Mouse (Mus musculus) kidney, embryonic 16.5 days (tissue): ENCODE measurements around the gene Dscaml1. TPM values are rescaled to one million over a fixed set of nuclear protein-coding genes. Genes with fewer than 3 reads are reported as not detected.

Experiments used
- ATAC-seq: fragments of 200-750 bp; cut with Nextera tagmentation; 2 replicates; pipeline ENCODE4 v1.8.0; 2017; ENCODE audit warnings: moderate TSS enrichment; ENCODE audit not compliant: low FRiP score, low TSS enrichment
- H3K27ac ChIP-seq: fragments of 300-500 bp; sonication (generic); 2 replicates; pipeline ENCODE4 v1.5.1; 2014; ENCODE audit warnings: low read length
- H3K27me3 ChIP-seq: fragments of 300-500 bp; sonication (generic); 2 replicates; pipeline ENCODE4 v1.6.1; 2014; ENCODE audit warnings: low read length, control low read depth, mixed read lengths; ENCODE audit not compliant: insufficient read depth
- H3K36me3 ChIP-seq: fragments of 300-500 bp; sonication (generic); 2 replicates; pipeline ENCODE4 v1.6.1; 2014; ENCODE audit warnings: low read length, control low read depth, mixed read lengths; ENCODE audit not compliant: insufficient read depth
- H3K4me1 ChIP-seq: fragments of 300-500 bp; sonication (generic); 2 replicates; pipeline ENCODE4 v1.6.1; 2014; ENCODE audit warnings: low read length, control low read depth, mixed read lengths; ENCODE audit not compliant: insufficient read depth
- H3K4me2 ChIP-seq: fragments of 300-500 bp; sonication (generic); replicated peaks from 2 replicates; pipeline ENCODE4 v1.6.1; 2014; ENCODE audit warnings: low read depth, low read length
- H3K4me3 ChIP-seq: fragments of 300-500 bp; sonication (generic); 2 replicates; pipeline ENCODE4 v1.5.1; 2014; ENCODE audit warnings: mild to moderate bottlenecking, low read length
- H3K9ac ChIP-seq: fragments of 300-500 bp; sonication (generic); replicated peaks from 2 replicates; pipeline ENCODE4 v1.6.1; 2014; ENCODE audit warnings: low read length
- H3K9me3 ChIP-seq: fragments of 300-500 bp; sonication (generic); 2 replicates; pipeline ENCODE4 v1.6.1; 2016; ENCODE audit warnings: low read length, control low read depth
- WGBS: fragments of 180-500 bp; shearing (Covaris S2); extraction: QIAGEN DNeasy Blood & Tissue Kit; methylation state at CpG from one replicate; pipeline ENCODE4 v1.1.7; 2014; 5-methylcytosine and 5-hydroxymethylcytosine counted together
- polyA plus RNA-seq: library from polyadenylated mRNA; unstranded; fragments of >200 nt; fragmentation: Nextera tagmentation; extraction: Ambion mirVana; gene quantifications from 2 replicates; pipeline ENCODE4 v1.2.1, GENCODE M21; 2015

Dscaml1 gene
- polyA plus RNA-seq, 1 experiment from 2014 or later, result 0.37 TPM

DNA sequence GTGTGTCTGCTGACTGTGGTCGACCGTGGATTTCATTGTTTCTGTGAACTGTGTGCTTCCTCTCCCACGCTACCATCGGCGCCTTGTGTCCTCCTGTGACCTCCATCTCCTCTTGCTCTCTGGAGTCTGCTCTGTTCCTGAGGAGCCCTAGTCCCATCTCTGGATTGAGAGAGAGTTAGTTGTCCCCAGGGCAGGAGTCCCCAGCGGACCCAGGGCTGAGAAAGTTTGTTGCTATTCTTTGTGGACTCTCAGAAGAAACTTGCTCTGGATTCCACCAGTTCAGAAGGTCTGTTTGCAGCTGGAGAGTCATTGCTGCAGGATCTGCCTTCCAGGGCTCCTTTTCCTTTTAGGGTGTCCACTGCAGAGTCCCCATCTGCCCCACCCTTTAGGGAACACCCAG lies 31.2 kb upstream of the Dscaml1 start:
- H3K27me3 ChIP-seq, result no peaks in the 10 kb centered on the region
- no peaks in the 10 kb centered on the region; the same call in 1 of the 2 replicates for H3K4me1 ChIP-seq
- ATAC-seq, result no peak
- 80% methylated on average over 6 of the region's 6 CpGs for WGBS
- H3K4me3 ChIP-seq, result no peak overlapping the region
- no peak overlapping the region for H3K9ac ChIP-seq
- H3K27ac ChIP-seq, result no peak overlapping the region
- H3K9me3 ChIP-seq, result no peaks in the 10 kb centered on the region
- peaks cover 14% of the 10 kb centered on the region; the same call in 1 of the 2 replicates for H3K36me3 ChIP-seq
- H3K4me2 ChIP-seq, result no peak overlapping the region

DNA sequence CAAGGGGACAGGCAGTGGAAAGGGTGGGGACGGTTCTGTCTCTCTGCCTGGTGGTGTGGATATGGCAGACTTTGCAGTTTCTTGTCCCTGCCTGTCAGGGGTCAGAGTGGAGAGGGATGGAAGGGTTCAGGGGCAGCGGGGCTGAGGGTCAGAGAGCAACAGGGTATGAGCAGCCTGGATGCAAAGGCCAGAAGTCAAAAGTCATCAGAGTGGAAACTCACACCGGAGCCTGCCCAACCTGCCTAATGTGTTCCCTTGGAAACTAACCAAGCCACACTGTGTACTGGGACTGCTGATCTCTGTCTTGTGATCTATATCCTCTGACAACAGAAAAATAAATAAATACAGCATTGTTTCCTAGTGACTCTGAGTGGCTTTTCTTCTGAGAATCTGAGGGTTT lies 30.6 kb upstream of the Dscaml1 start:
- Histone ChIP-seq H3K4me3 (no peak overlapping the region), H3K9ac (no peak overlapping the region), H3K4me1 (no peaks in the 10 kb centered on the region; the same call in 1 of the 2 replicates), H3K4me2 (no peak overlapping the region), H3K27me3 (no peaks in the 10 kb centered on the region), H3K27ac (no peak overlapping the region), H3K9me3 (no peaks in the 10 kb centered on the region), H3K36me3 (peaks cover 14% of the 10 kb centered on the region; the same call in 1 of the 2 replicates)
- WGBS, result 34% methylated on average over 3 of the region's 3 CpGs
- no peak for ATAC-seq

DNA sequence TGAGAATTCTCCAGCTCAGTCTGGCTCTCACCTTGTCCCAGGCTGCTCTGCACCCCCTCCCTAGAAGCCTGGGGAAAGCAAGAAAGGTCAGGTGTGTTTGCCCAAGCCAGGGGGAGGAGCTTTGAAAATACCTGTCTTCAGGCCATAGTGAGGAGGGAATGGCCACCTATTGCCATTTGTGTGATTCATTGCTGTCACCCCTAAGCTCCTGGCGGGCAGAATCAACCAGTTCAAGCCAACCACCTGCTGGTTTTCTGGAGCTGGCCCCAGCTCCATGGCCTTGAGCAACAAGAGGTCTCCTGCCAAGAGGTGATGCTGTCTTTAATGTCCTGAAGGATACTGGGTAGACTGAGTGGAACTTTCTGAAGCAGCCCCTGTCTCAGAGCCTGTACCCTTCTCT lies 28.1 kb upstream of the Dscaml1 start:
- H3K4me3 ChIP-seq, result no peak overlapping the region
- H3K9ac ChIP-seq, result no peak overlapping the region
- H3K27ac ChIP-seq, result no peak overlapping the region
- peaks cover 9% of the 10 kb centered on the region; the same call in 1 of the 2 replicates for H3K36me3 ChIP-seq
- WGBS, result 36% methylated on average over 1 of the region's 1 CpGs
- H3K9me3 ChIP-seq, result no peaks in the 10 kb centered on the region
- H3K4me1 ChIP-seq, result no peaks in the 10 kb centered on the region; the same call in 1 of the 2 replicates
- H3K4me2 ChIP-seq, result no peak overlapping the region
- no peaks in the 10 kb centered on the region for H3K27me3 ChIP-seq
- peak; percentile 8; the same call in 1 of the 2 replicates for ATAC-seq

DNA sequence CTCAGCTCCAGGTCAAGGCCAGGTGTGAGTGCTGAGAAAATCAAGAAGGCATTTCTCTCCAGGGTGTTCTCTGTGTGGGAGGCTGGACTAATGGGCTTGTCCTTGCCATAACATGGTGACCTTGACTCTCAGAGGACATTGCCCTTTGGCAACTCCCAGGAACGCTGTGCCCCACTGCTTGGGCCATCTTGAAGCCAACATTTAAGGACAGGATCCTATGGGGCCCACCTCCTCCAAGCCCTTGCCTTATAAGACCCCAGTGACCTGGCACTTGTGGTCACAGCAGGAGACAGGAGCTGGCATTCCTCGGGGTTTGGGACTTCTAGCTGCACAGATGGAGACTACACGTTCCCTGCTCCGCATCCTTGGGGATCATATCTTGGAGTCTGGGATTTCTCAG lies 27.0 kb upstream of the Dscaml1 start, which contains the start of gene Fxyd2:
Fxyd2 (plus strand) TSS at position 236 of the 400 bp plus-strand sequence.
- ATAC-seq, result no peak
- Histone ChIP-seq H3K27me3 (no peaks in the 10 kb centered on the region), H3K27ac (no peak within 1 kb of the TSS), H3K4me1 (no peaks in the 10 kb centered on the region; the same call in 1 of the 2 replicates), H3K36me3 (0 out of 2 replicates have a peak, but pooled peaks cover 3% of the 10 kb centered on the region), H3K4me2 (no peak within 1 kb of the TSS), H3K9ac (no peak within 1 kb of the TSS), H3K9me3 (no peaks in the 10 kb centered on the region), H3K4me3 (no peak within 1 kb of the TSS)
- WGBS, result 79% methylated on average over 4 of the region's 4 CpGs

DNA sequence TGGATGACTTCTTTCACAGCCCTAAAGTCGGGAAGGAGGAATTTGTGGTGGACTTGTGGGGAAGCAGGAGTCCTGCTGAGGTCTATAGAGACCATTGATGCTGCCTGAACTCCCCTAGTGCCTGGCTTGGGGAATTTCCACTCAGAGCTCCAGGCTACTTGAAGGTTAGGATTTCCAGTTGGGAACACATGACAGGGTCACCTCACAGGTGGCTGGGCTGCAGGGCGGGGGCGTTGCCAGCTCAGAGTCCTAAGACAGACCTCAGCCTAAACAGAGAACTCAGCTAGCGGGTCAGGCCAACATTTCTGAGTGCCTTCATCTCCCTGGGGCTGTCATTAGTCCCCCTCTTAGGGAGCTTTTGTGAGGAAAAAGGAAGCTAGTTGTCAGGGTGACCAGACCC lies 24.6 kb upstream of the Dscaml1 start:
- H3K27ac ChIP-seq, result no peak overlapping the region
- no peak for ATAC-seq
- 41% methylated on average over 4 of the region's 4 CpGs for WGBS
- H3K4me2 ChIP-seq, result no peak overlapping the region
- H3K4me1 ChIP-seq, result peaks cover 3% of the 10 kb centered on the region; the same call in 1 of the 2 replicates
- H3K9me3 ChIP-seq, result no peaks in the 10 kb centered on the region
- no peak overlapping the region for H3K9ac ChIP-seq
- no peaks in the 10 kb centered on the region for H3K27me3 ChIP-seq
- no peaks in the 10 kb centered on the region for H3K36me3 ChIP-seq
- H3K4me3 ChIP-seq, result no peak overlapping the region

DNA sequence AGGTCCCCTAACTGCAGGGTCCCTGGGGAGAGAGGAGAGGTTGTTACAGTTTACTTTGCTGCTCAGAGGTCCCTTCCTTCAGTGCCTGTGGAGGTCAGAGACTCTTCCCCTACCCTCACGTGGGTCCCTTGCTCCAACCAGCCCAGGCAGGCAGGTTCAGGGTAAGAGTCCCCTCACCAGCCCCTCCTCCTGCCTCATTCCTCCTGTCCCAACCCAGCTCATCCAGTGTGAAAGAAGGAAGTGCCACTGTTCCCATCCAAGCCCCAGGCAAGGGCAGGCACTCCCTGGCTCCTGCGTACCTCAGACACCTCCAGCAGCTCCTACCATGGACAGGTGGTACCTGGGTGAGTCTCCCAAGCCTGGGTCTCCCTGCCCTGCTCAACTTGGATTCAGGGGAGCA lies 23.5 kb upstream of the Dscaml1 start:
- Histone ChIP-seq H3K27me3 (no peaks in the 10 kb centered on the region), H3K4me3 (no peak overlapping the region), H3K27ac (0 out of 2 replicates have a peak overlapping the region, but pooled peaks have one; percentile 29), H3K9ac (no peak overlapping the region), H3K36me3 (no peaks in the 10 kb centered on the region), H3K4me2 (no peak overlapping the region), H3K9me3 (no peaks in the 10 kb centered on the region), H3K4me1 (0 out of 2 replicates have a peak, but pooled peaks cover 4% of the 10 kb centered on the region)
- 41% methylated on average over 2 of the region's 2 CpGs for WGBS
- 0 out of 2 replicates have a peak, but pooled peaks have one; percentile 37 for ATAC-seq

DNA sequence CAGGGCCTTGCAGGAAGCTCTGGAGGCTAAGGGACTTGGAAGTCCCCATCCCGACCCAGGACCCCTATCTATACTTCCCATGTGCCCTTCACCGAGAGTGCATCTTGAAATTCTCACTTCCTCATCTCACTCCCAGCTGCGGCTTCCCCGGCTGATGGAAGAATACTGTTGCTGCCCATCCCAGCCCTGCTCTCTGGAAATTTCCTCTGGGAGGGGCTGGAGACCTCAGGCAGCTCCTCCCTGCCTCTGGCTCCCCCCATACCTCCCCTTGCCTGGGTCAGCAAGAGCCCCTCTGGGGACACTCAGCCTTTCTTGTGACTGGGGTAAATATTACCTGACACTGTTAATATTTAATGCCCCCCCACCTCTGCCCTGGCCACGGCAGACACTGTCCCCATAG lies 20.7 kb upstream of the Dscaml1 start:
- no peaks in the 10 kb centered on the region for H3K9me3 ChIP-seq
- H3K27me3 ChIP-seq, result no peaks in the 10 kb centered on the region
- H3K4me2 ChIP-seq, result peak overlapping the region; percentile 34; the same call in 1 of the 2 replicates
- peak overlapping the region; percentile 77 for H3K27ac ChIP-seq
- no peaks in the 10 kb centered on the region for H3K36me3 ChIP-seq
- H3K9ac ChIP-seq, result no peak overlapping the region; the same call in 1 of the 2 replicates
- WGBS, result 55% methylated on average over 5 of the region's 5 CpGs
- ATAC-seq, result peak; percentile 43; the same call in 1 of the 2 replicates
- H3K4me3 ChIP-seq, result peak overlapping the region; percentile 31
- 0 out of 2 replicates have a peak, but pooled peaks cover 7% of the 10 kb centered on the region for H3K4me1 ChIP-seq

DNA sequence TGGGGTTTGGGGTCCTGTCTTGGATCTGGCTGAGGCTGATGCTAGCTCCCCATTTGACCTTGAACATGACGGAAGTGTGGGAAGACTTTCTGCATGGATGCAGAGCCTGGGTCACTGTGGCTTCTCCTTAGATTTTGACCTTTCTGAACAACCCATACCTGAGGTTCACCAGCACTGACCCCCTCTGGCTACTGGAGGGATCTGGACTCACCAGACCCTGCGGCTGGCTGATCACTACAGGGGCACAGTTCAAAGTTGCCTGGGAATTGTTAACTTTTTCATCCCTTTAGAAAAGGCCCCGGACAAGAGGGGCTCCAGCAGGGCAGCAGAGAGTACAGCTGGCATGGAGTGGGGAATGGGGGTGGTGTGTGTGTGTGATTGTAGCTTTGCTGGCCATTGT lies 19.6 kb upstream of the Dscaml1 start:
- H3K36me3 ChIP-seq, result no peaks in the 10 kb centered on the region
- peak overlapping the region; percentile 52 for H3K4me2 ChIP-seq
- no peaks in the 10 kb centered on the region for H3K27me3 ChIP-seq
- H3K4me3 ChIP-seq, result peak overlapping the region; percentile 31
- peaks cover 7% of the 10 kb centered on the region for H3K4me1 ChIP-seq
- H3K9me3 ChIP-seq, result no peaks in the 10 kb centered on the region
- peak overlapping the region; percentile 42; the same call in 1 of the 2 replicates for H3K9ac ChIP-seq
- no peak for ATAC-seq
- H3K27ac ChIP-seq, result peak overlapping the region; percentile 77
- WGBS, result 78% methylated on average over 3 of the region's 3 CpGs

DNA sequence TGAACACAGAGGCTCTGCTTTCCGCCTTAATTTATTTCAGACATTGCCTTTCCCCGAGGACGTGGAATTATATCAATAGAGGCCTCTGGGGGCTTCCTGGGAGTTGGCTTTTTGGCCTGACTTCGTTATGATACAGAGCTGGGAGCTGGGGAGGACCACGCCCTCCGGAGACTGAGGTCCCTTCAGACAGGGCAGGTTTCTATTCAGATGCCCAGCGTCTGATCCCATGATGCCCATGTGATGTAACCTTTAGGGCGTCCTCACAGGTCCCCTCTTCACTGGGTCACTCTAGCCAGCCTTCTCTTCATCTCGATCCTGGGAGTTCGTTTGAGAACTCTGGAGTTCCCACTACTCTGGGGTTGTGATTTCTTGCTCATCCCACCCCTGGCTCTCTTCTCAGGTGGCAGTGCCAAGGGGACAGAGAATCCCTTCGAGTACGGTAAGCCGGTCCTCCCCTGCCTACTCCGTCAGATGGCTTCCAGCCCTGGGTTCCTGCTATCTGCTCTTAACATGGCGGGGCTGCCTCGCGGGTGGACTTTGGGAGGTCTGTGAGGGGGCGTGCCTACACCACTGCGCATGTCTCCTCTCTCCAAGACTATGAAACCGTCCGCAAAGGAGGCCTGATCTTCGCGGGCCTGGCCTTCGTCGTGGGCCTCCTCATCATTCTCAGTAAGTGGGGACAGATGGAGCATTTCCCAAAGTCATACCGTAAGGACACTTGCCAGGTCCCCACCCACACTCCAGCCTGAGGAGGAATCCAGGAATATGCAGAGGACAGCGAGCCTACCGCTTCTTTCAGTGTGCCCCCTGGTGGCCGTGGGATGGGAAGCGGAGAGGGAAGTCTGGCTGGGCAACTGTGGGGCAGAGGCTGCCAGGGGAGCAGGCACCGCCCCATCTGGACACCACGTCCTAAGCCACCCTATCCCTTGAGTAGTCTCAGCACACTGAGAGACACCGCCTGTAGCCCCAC lies 18.4 kb upstream of the Dscaml1 start:
- Histone ChIP-seq H3K27me3 (no peaks in the 10 kb centered on the region), H3K27ac (peak overlapping the region; percentile 77; the same call in 1 of the 2 replicates), H3K9ac (peak overlapping the region; percentile 42), H3K4me2 (peak overlapping the region; percentile 52), H3K4me3 (peak overlapping the region; percentile 31), H3K9me3 (no peaks in the 10 kb centered on the region), H3K4me1 (peaks cover 14% of the 10 kb centered on the region), H3K36me3 (no peaks in the 10 kb centered on the region)
- peak; percentile 32 for ATAC-seq
- 35% methylated on average over 33 of the region's 33 CpGs for WGBS
